Mouse (Mus musculus) 3134 (cell line): ENCODE data around the gene Mrm3.

Experiments
- DNase-seq: peaks from one replicate; pipeline ENCODE4 v3.0.0-alpha.2; 2011; ENCODE audit warnings: low spot score; ENCODE audit not compliant: insufficient read length; ENCODE audit errors: extremely low read depth

Mrm3 gene

GRCm38 (mm10) chr11:76247239-76247638, 3.7 kb downstream of the Mrm3 start:
- DNase-seq, result no peak

- DNase-seq, result no peak
Observed at GRCm38 (mm10) chr11:76252036-76252435, 8.5 kb downstream of the Mrm3 start.

GRCm38 (mm10) chr11:76253145-76253917, 9.8 kb downstream of the Mrm3 start:
- DNase-seq, result peak; percentile 31

- DNase-seq, result no peak
Observed at GRCm38 (mm10) chr11:76253918-76254264, 10.4 kb downstream of the Mrm3 start.

DNA sequence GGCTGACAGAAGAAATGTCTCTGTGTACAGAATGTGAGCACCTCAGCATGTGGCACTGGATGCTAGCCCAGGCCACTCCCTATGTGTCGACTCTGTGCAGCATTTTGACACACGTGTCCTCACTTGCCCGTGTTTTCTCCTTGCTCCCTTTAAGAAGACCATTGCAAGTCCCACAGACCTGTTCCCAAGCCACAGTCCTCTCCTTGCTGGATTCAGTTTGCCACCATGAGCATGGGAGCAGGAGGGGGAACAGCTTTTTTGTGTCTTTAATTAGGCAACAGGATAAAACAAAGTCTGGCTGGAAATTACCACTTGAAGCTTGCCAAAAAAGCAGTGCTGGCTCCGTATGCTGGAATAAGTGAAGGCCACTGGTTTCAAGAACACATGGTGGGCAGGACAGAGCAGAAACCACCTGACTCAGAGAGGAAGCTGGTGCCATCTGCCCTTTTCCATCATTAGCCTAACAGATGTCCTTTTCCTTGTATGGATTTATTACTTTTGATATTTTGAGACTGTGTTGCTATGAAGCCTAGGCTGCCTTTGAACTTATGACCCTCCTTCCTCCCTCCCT, 12.0 kb downstream of the Mrm3 start:
- no peak for DNase-seq

DNA sequence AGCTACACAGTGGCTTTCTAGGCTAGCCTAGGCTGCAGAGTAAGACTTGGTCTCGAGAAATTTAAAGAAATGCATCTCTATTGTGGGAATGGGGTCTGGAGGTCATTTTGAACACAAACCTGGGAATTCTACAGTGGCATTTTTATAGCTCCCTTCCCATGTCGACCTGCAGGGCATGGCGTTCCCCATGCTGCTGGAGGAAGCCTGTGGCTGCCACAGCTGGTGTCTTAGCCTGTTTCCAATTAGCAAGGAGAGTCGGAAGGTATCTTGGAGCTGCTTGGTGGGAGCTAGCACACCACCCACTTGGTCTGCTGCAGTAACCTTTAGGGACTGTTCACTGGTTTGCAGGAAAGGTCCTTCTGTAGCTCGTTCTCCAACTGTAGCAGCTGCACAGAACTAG, 12.6 kb downstream of the Mrm3 start:
- no peak for DNase-seq

DNA sequence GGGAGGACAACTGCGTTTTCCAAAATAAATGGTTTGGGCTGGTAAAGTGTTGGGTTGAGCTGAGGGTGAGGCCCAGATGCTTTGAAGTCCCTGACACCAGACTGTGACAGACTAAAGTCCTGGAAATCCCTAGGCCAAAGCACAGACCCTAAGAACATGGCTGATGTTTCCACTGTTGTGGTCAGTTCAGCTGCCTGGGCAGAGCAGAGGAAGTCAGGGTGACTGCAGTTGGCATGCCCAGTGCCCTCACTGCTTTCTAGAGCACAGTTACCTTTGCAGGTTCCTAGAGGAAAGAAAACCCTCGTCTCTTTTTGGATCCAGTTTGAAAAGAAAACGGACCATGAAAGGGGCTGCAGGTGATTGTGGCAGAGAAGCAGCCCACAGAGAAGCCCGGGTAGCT, 13.9 kb downstream of the Mrm3 start:
- DNase-seq, result no peak

- no peak for DNase-seq
Observed at GRCm38 (mm10) chr11:76258511-76258910, 15.0 kb downstream of the Mrm3 start.

GRCm38 (mm10) chr11:76260208-76261050, 16.9 kb downstream of the Mrm3 start:
- DNase-seq, result no peak

GRCm38 (mm10) chr11:76261224-76261623, 17.7 kb downstream of the Mrm3 start:
- DNase-seq, result peak; percentile 24

DNA sequence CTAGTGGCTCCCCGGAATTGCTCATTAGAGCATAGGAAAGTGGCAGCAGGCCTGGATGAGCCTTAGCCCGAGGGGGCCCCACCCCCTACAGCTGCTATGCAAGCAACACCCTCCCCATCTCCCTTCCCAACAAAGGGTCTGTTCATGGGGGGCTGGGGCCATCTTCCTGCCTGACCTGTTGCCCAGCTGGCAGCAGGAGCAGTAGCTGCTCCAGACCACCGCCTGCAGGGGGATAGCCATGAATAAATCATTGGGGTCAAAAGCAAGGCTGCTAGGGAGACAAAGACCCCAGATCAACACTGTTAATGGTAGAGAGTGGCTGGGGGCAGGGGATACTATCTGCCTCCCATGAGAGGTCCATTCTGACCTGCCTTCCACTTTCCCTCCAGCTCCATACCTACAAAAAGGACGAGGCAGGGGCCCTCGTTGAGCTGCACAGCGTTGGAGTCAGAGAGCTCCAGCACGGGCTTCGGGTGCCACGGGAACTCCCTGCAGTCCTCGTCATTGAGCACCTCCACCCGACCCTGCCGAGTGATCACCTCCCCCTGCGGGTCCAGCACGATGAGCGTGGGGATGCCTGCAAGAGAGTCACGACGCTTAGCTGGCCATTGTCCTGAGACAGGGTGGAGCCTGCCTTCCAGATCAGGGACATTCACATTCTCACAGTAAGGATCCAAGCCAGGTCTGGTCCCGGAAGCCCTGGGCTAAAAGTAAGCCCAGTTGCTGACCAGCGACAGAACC, 19.3 kb downstream of the Mrm3 start:
- DNase-seq, result no peak

DNA sequence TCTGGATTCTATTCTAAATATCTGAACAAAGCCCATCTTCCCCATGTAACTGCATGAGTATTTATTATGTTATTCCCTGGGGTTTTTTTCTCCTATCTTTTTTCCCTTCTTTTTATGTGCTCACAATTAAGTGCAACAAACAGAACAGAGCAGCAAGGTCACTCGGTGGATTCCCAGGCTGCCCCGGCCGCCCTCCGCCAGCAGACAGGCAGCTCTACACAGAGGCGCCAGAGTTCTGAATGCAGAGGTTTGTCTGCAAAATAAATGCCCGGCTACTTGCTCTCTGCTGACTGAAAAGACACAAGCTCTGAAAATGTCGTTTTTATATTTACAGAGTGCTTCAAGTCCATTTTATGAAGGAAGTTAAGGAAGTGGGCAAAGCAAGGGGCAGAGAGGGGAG, 24.0 kb downstream of the Mrm3 start:
- no peak for DNase-seq

DNA sequence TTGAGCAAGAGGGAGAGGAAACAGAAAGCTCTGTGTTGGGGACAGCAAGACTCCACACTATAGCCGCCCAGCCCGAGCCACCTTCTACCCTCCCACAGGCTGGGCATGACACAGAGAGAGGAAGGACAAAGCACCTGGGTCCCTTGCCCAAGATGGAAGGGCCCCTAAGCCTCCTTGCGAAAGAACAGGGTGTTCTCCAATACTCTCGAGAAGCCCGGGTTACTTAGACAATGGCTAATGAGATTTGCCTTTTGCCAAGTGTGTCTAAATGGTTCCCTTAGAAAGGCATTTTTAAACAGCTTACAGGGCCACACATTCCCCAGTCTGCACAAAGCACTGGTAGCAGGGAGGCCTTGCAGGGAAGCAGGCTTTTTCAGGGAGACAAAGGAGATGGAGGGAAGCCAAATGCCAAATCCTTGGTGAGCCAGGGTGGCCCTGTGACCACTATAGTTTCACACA, 24.5 kb downstream of the Mrm3 start:
- no peak for DNase-seq

DNA sequence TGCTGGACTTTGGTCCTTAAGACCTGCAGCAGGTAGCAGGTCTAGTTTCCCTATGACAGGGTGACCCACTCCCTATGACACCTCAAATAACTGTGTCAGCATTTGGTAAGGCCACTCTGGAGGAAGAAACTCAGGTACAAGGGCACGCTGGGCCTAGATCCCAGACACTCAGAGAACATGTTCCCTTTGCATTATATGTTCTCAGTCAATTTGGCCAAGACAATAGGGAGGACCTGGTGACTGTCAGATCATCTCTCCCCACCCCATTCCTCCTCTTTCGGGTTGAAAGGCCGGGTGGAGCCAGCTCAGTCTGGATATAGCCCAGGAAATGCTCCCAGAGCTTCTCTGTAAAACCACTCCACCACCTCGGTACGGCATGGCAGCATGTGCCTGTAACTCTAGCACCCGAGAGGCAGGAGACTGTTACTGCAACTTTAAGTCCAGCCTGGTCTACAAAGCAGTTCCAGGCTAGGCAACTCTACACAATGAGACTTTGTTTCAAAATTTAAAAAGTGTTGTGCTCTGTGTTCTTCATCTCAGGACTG, 25.1 kb downstream of the Mrm3 start:
- no peak for DNase-seq

GRCm38 (mm10) chr11:76272440-76272839, 28.9 kb downstream of the Mrm3 start:
- DNase-seq, result no peak

DNA sequence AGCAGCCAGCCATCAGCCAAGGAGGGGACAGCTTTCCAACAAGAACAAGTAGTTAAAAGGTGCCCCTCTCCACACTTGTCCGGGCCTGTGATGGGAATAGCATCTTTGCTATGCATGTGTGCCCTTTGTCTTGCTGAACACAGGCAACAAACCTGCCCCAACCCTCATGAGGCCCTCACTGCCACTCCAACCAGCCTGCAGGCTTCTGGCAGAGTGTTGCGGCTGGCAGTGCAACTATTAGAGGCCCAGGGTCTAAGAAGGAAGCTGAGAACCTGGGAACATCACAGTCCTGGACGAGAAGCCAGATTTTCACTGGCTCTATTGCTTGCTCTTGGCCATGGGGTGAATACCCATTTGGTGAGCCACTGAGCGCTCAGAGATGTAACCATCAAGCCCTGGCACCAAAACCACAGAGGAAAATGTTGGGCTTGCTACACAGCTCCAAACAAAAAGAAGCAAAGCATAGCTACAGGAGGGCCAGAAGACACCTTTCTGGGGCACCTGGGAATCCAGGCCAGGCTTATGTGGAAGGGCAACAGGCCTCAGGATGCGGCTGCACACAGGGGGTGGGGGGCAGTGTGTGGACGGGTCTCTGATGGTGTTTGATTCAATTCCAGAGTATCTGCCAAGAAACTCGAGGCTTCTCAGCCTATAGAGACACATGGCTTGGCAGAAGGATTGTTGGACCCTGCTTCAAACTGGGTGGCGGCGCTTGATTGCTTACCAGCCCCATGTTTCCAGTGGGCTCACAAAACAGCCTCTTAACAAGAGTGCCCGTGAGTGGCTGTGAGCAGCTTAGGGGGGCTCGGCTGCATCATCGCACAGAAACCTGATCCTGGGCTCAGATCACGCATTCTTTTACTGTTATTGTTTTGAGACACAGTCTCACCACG, 35.7 kb downstream of the Mrm3 start:
- DNase-seq, result no peak

GRCm38 (mm10) chr11:76279971-76280370, 36.5 kb downstream of the Mrm3 start:
- no peak for DNase-seq

- no peak for DNase-seq
Observed at GRCm38 (mm10) chr11:76283841-76284240, 40.3 kb downstream of the Mrm3 start.

DNA sequence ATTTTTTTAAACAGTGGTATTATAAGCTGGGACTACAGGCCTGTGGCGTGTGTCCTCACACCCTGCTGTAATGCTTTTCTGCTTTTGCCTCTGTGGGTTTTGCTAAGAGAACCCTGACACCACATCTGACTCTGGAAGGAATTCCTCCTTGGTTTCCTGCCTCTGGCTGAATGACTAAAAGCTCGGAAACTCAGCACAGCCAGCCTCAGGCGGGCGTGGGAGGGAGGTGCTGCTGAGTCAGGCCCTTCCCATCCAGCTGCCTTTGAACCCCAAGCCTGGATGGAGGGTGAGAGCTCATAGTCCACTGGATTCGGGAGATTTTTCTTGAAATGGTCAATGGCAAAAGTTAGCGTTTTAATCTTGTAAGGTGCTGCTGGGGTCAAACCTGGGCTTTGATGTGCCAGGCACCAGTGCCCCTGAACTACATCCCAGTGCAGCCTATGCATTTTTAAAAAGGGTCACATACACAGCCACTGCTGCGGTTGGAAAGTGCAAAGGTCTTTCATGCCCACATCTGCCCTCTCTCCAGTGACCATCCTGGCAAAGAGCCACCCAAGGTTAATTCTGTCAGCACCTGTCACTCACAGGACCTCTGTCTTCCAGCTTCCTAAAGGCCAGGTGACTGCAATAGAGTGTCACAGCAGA, 42.0 kb downstream of the Mrm3 start:
- DNase-seq, result peak; percentile 83
